Mouse (Mus musculus) kidney, postnatal 0 days (tissue): ENCODE data around the gene Prkd3. TPM values are rescaled to one million over a fixed set of nuclear protein-coding genes. Genes with fewer than 3 reads are reported as not detected.
A peak's percentile ranks its signal among the peaks of the same experiment; 100 is the strongest.

Experiments used
- ATAC-seq: fragments of 200-750 bp; cut with Nextera tagmentation; replicated peaks from 2 replicates; pipeline ENCODE4 v1.8.0; 2017; ENCODE audit warnings: low read depth, moderate number of reproducible peaks, moderate TSS enrichment, moderate library complexity; ENCODE audit not compliant: low FRiP score
- DNase-seq: peaks from one replicate; pipeline ENCODE4 v3.0.0-alpha.2; 2016; ENCODE audit warnings: low spot score
- H3K27ac ChIP-seq: fragments of 300-500 bp; sonication (generic); 2 replicates; pipeline ENCODE4 v1.5.1; 2014; ENCODE audit warnings: mild to moderate bottlenecking
- H3K27me3 ChIP-seq: fragments of 300-500 bp; sonication (generic); 2 replicates; pipeline ENCODE4 v1.6.1; 2014; ENCODE audit warnings: low read length, mixed read lengths; ENCODE audit not compliant: insufficient read depth
- H3K36me3 ChIP-seq: fragments of 300-500 bp; sonication (generic); 2 replicates; pipeline ENCODE4 v1.6.1; 2014; ENCODE audit warnings: low read length, mixed read lengths; ENCODE audit not compliant: insufficient read depth
- H3K4me1 ChIP-seq: fragments of 300-500 bp; sonication (generic); replicated peaks from 2 replicates; pipeline ENCODE4 v1.6.1; 2014; ENCODE audit warnings: antibody characterized with exemption, low read length, mixed read lengths; ENCODE audit not compliant: insufficient read depth
- H3K4me2 ChIP-seq: fragments of 300-500 bp; sonication (generic); 2 replicates; pipeline ENCODE4 v1.6.1; 2014; ENCODE audit warnings: mild to moderate bottlenecking, low read length, moderate library complexity, mixed read lengths
- H3K4me3 ChIP-seq: fragments of 300-500 bp; sonication (generic); replicated peaks from 2 replicates; pipeline ENCODE4 v1.5.1; 2014; ENCODE audit warnings: low read depth, low read length
- H3K9ac ChIP-seq: fragments of 300-500 bp; sonication (generic); 2 replicates; pipeline ENCODE4 v1.6.1; 2014; ENCODE audit warnings: low read depth, low read length
- H3K9me3 ChIP-seq: fragments of 300-500 bp; sonication (generic); replicated peaks from 2 replicates; pipeline ENCODE4 v1.6.1; 2016; ENCODE audit warnings: low read length, inconsistent platforms, mixed read lengths
- CTCF ChIP-seq: IDR thresholded peaks from 2 replicates; pipeline ENCODE4 v1.5.1; 2016; ENCODE audit warnings: antibody characterized with exemption, low read depth, mild to moderate bottlenecking, moderate library complexity
- WGBS: fragments of 180-500 bp; shearing (Covaris S2); extraction: QIAGEN DNeasy Blood & Tissue Kit; methylation state at CpG from one replicate; pipeline ENCODE4 v1.1.7; 2014; 5-methylcytosine and 5-hydroxymethylcytosine counted together
- polyA plus RNA-seq: library from polyadenylated mRNA; unstranded; fragments of >200 nt; fragmentation: Nextera tagmentation; extraction: Ambion mirVana; gene quantifications from 2 replicates; pipeline ENCODE4 v1.2.1, GENCODE M21; 2015

Prkd3 gene
- polyA plus RNA-seq, 1 experiment from 2014 or later, result 27.5 TPM

DNA sequence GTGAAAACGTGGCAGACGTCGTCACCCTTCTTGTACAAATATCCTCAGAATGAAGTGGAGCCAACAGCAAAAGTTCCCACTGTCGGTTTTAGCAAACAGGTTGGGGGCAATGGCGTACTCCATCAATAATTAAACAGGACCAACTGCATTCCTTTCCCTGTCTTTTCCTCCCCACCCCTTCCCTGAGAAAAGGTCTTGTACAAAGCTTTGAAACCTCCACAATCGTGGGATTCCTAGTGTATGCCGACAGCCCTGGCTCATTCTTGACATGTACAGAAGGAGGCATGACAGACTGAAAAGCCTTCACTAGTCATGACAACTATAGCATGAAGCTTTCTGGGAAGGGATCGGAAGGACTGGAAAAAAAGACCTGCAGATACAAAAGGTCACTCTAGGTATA lies 67.4 kb downstream of the Prkd3 start:
- H3K4me3 ChIP-seq, result no peak overlapping the region
- H3K4me1 ChIP-seq, result no peaks in the 10 kb centered on the region
- no peak for TF ChIP-seq CTCF
- no peak overlapping the region for H3K9ac ChIP-seq
- H3K4me2 ChIP-seq, result no peak overlapping the region
- peaks cover 43% of the 10 kb centered on the region for H3K36me3 ChIP-seq
- no peak overlapping the region for H3K27ac ChIP-seq
- ATAC-seq (no peak), DNase-seq (no peak)
- no peaks in the 10 kb centered on the region for H3K9me3 ChIP-seq
- no peaks in the 10 kb centered on the region for H3K27me3 ChIP-seq
- WGBS, result 78% methylated on average over 8 of the region's 8 CpGs

DNA sequence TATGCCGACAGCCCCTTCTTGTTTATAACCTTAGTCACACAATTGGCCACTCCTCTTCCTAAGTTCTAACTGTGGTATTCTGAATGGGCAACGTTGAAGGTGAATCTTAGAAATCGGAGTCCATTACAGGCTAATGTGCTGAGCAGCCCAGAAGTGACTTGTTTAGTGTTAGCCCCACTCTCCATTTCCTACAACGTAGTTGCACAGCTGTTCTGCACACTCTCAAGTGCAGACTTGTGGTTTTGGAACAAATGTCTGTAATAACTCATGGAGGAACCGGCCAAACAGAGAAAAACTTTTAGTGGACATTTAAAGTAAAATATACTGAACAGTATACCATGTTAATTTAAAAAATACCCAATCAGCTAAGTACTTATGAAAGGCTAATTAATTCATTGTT lies 68.5 kb downstream of the Prkd3 start:
- TF ChIP-seq CTCF, result no peak
- no peak for DNase-seq
- H3K9me3 ChIP-seq, result no peaks in the 10 kb centered on the region
- WGBS, result 86% methylated on average over 5 of the region's 5 CpGs
- H3K4me2 ChIP-seq, result no peak overlapping the region
- H3K4me3 ChIP-seq, result no peak overlapping the region
- no peak for ATAC-seq
- H3K9ac ChIP-seq, result no peak overlapping the region
- no peak overlapping the region for H3K27ac ChIP-seq
- H3K36me3 ChIP-seq, result peaks cover 37% of the 10 kb centered on the region
- no peaks in the 10 kb centered on the region for H3K27me3 ChIP-seq
- no peaks in the 10 kb centered on the region for H3K4me1 ChIP-seq

DNA sequence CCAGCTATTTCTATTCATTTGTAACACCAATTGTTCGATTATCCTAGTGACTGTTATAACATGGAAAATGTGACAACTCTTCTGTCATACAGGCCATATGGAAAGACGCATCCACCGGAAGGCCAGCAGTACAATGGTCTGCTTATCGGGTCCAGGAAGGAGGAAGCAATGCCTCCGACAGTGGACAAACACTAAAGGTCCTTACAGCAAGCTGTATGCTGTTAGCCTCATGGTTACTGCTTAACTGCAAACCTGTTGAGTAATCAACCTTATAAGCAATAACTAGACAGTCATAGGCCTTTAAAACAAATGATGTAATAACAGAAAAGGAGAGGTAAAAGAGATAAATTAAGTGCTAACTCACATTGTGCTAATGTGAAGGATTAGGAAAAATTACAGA lies 69.4 kb downstream of the Prkd3 start:
- TF ChIP-seq CTCF, result no peak
- Histone ChIP-seq H3K9ac (no peak overlapping the region), H3K9me3 (no peaks in the 10 kb centered on the region), H3K27me3 (no peaks in the 10 kb centered on the region), H3K4me2 (no peak overlapping the region), H3K27ac (no peak overlapping the region), H3K4me1 (no peaks in the 10 kb centered on the region), H3K36me3 (peaks cover 38% of the 10 kb centered on the region), H3K4me3 (no peak overlapping the region)
- DNase-seq, result no peak
- no peak for ATAC-seq
- 96% methylated on average over 5 of the region's 5 CpGs for WGBS

DNA sequence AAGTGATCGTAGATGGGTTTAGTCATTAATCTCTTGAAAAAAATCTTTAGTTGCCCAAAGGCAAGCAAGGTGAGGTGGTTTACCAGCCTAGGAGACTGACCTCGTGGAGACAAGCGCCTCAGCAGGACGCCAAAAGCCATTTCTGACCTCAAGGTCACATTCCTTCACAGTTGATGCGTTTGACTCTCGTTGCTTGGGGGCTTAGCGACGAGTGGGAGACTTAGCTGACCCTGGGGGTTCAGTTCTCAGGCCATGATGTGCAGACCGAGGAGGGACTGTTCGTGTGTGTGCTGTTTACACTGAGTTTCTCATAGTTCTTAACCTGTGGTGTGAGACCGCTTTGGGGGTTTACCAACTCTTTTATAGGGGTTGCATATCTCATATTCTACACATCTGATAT lies 78.0 kb downstream of the Prkd3 start:
- Histone ChIP-seq H3K27ac (no peak overlapping the region), H3K27me3 (no peaks in the 10 kb centered on the region), H3K4me1 (0 out of 2 replicates have a peak, but pooled peaks cover under 1% of the 10 kb centered on the region), H3K9me3 (no peaks in the 10 kb centered on the region), H3K4me3 (no peak overlapping the region), H3K36me3 (peaks cover 9% of the 10 kb centered on the region; the same call in 1 of the 2 replicates), H3K4me2 (no peak overlapping the region), H3K9ac (no peak overlapping the region)
- no peak for TF ChIP-seq CTCF
- 32% methylated on average over 11 of the region's 11 CpGs for WGBS
- no peak for DNase-seq
- ATAC-seq, result no peak

DNA sequence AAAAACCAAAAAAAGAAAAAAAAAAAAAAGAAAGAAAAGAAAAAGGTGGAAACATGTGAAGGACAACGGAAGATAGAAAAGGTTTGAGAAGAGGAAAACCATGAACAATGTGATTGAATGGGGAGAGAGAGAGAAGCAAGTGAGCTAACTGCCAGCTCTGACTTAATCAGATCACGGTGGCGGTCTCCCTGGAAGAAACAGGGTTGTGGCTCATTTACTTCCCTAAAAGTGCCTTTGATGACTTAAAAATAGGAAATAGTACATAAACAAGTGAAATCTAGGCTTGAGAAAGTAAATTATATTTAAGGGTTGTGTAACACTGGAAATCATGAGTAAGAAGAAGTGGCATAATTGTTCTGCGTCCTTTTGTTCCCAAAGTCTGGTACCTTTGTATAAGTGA lies 81.7 kb downstream of the Prkd3 start:
- H3K9me3 ChIP-seq, result no peaks in the 10 kb centered on the region
- H3K4me3 ChIP-seq, result no peak overlapping the region
- 0 out of 2 replicates have a peak, but pooled peaks cover 7% of the 10 kb centered on the region for H3K4me1 ChIP-seq
- no peaks in the 10 kb centered on the region for H3K27me3 ChIP-seq
- TF ChIP-seq CTCF, result no peak
- H3K27ac ChIP-seq, result no peak overlapping the region
- H3K9ac ChIP-seq, result no peak overlapping the region
- DNase-seq, result no peak
- ATAC-seq, result no peak
- no peak overlapping the region for H3K4me2 ChIP-seq
- H3K36me3 ChIP-seq, result peaks cover 17% of the 10 kb centered on the region; the same call in 1 of the 2 replicates
- 91% methylated on average over 4 of the region's 4 CpGs for WGBS

DNA sequence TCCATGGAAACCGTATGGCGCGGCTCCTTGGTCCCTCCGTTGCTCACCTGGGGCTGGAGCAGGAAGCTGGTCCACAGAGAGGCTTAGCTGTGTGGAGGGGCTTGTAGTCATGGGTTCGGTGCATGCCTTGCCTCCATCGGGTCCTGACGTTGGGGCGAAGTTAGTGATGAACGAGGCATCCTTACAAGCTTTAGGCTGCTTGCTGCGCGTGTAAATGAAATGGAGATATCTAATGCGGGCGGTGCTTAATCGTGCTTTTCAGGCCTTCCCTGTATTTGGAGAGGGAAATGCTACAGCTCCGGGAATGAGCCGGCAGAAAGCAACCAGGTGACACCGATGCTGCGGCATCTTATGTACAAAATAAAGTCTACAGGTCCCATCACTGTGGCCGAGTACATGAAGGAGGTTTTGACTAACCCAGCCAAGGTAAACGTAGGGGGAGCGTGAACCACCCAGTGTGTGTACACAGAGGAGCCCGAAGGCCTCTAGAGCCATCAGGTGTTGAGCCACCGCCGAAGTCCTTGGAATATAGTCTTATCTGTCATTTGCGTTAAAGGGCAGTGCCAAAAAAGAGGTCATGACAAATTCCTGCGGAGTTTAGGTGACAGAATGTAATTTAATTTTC lies 83.3 kb downstream of the Prkd3 start:
- TF ChIP-seq CTCF, result no peak
- ATAC-seq (0 out of 2 replicates have a peak, but pooled peaks have one; percentile 1), DNase-seq (no peak)
- no peaks in the 10 kb centered on the region for H3K9me3 ChIP-seq
- H3K4me3 ChIP-seq, result peak overlapping the region; percentile 89
- H3K27me3 ChIP-seq, result no peaks in the 10 kb centered on the region
- H3K4me2 ChIP-seq, result peak overlapping the region; percentile 81
- peaks cover 11% of the 10 kb centered on the region; the same call in 1 of the 2 replicates for H3K4me1 ChIP-seq
- no peak overlapping the region; the same call in 1 of the 2 replicates for H3K27ac ChIP-seq
- WGBS, result 10% methylated on average over 26 of the region's 26 CpGs
- H3K9ac ChIP-seq, result peak overlapping the region; percentile 79
- peaks cover 28% of the 10 kb centered on the region for H3K36me3 ChIP-seq
